Mouse (Mus musculus): ENCODE data around the gene Lonp1. TPM values are rescaled to one million over a fixed set of nuclear protein-coding genes. Genes with fewer than 3 reads are reported as not detected.
A peak's percentile ranks its signal among the peaks of the same experiment; 100 is the strongest.
"Not testable (repeated sequence)": the region's sequence is repeated elsewhere in the genome, so short reads cannot be mapped to it uniquely, and the experiment has no call there.

The Lonp1 gene
- polyA plus RNA-seq, 1 experiment from 2014 or later: 46.1 TPM

DNA sequence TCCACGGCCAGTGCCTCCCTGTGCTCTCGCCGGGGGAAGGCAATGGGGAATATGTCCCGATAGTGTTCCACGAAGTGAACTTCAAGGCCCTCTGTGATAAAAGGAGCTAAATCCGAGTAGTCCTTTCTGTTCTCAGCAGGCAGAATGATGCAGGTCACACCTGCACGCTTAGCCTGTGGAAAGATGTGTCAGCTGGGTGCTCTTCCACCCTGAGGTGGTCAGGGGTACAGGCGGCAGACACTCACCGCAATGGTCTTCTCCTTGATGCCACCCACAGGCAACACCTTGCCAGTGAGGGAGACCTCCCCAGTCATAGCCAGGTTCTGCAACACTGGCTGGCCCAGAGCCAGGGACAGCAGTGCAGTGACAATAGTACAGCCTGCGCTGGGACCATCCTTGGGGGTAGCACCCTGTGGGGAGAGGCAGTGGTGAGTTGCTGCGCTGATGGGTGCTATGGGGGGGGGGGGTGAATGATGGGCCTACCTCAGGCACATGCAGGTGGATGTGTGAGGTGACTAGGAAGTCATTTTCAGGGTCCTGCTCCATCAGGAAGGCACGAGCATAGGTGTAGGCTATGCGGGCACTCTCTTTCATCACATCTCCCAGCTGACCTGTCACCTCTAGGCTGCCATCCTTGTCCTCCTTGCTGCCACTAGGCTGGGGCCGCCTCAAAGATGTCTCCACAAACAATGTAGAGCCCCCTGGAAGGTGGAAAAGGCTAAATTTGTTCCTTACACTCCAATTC, 12.1 kb downstream of the Lonp1 start:
- no peak overlapping the region for H3K27ac ChIP-seq (replicated peaks; ENCODE audit: low read depth, low read length)
- peaks cover 56% of the 10 kb centered on the region for H3K36me3 ChIP-seq (ENCODE audit: control insufficient read depth, insufficient read depth, low read length)
- ATAC-seq (ENCODE audit: low FRiP score, low TSS enrichment) (no peak), DNase-seq (no peak)
- peak overlapping the region; percentile 68 for H3K4me3 ChIP-seq (replicated peaks; ENCODE audit: low read depth, low read length)
- peak overlapping the region; percentile 67 for H3K9ac ChIP-seq (replicated peaks; ENCODE audit: low read length)
- 34% methylated on average over 14 of the region's 14 CpGs for WGBS
- peaks cover 17% of the 10 kb centered on the region for H3K4me1 ChIP-seq (ENCODE audit: control insufficient read depth, insufficient read depth, low read length)
- peak overlapping the region; percentile 70 for H3K4me2 ChIP-seq (ENCODE audit: low read length)
- no peaks in the 10 kb centered on the region for H3K27me3 ChIP-seq (ENCODE audit: control insufficient read depth, insufficient read depth, low read length)
- H3K9me3 ChIP-seq (ENCODE audit: control insufficient read depth, low read length): no peaks in the 10 kb centered on the region

DNA sequence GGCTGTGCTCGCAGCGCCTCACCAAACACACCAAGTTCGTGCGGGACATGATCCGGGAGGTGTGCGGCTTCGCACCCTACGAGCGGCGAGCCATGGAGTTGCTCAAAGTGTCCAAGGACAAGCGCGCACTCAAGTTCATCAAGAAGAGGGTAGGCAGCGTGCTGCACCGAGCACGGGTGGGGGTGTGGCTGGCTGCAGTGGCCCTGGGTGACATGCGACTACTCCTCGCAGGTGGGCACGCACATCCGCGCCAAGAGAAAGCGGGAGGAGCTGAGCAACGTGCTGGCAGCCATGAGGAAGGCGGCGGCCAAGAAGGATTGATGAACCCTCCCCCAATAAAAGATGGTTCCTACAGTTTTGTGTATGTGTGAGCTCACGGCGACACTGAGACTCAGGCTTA, 12.8 kb downstream of the Lonp1 start:
- H3K36me3 ChIP-seq (ENCODE audit: control insufficient read depth, insufficient read depth, low read length): peaks cover 49% of the 10 kb centered on the region
- under 1% methylated on average over 26 of the region's 26 CpGs for WGBS
- DNase-seq; ATAC-seq (ENCODE audit: low FRiP score, low TSS enrichment); H3K9me3 ChIP-seq (ENCODE audit: control insufficient read depth, low read length); H3K27me3 ChIP-seq (ENCODE audit: control insufficient read depth, insufficient read depth, low read length): not testable (repeated sequence)
- H3K4me1 ChIP-seq (ENCODE audit: control insufficient read depth, insufficient read depth, low read length): peaks cover 19% of the 10 kb centered on the region
- peak overlapping the region; percentile 68 for H3K4me3 ChIP-seq (replicated peaks; ENCODE audit: low read depth, low read length)
- peak overlapping the region; percentile 91 for H3K27ac ChIP-seq (replicated peaks; ENCODE audit: low read depth, low read length)
- H3K4me2 ChIP-seq (ENCODE audit: low read length): peak overlapping the region; percentile 70
- H3K9ac ChIP-seq (replicated peaks; ENCODE audit: low read length): peak overlapping the region; percentile 67

DNA sequence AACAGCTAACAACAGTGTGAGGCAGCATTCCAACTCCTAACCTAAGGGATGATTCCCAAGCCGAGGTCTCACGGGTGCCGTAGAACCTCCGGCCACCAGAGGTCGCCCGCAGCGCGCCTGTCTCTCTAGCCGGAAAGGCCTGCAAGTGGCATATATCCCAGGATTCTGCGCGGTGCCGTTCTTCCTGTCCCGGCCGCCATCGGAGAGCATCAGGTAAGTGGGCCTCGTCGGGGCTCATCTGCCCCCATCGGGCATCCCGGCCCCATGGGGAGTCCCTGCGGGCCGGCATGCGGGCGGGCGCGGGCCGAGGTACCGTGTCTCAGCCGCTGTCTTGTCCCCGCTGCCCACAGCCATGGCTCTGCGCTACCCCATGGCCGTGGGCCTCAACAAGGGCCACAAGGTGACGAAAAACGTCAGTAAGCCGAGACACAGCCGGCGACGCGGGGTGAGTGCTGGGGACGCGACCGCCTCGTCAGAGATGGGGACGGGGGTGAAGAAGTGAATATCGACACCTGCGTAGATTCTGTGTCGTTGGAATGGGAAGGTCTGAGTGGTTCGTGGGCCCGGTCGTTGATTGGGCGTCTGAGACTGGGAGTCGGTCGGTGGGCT, 13.3 kb downstream of the Lonp1 start, which contains the start of gene Rpl36:
TSS of gene Rpl36 (plus strand) at position 181 of the 609 bp plus-strand sequence.
- Histone ChIP-seq H3K36me3 (ENCODE audit: control insufficient read depth, insufficient read depth, low read length) (peaks cover 44% of the 10 kb centered on the region), H3K4me1 (ENCODE audit: control insufficient read depth, insufficient read depth, low read length) (peaks cover 22% of the 10 kb centered on the region), H3K9me3 (ENCODE audit: control insufficient read depth, low read length) (no peaks in the 10 kb centered on the region), H3K4me2 (ENCODE audit: low read length) (peak within 1 kb of the TSS; percentile 70), H3K27ac (replicated peaks; ENCODE audit: low read depth, low read length) (peak within 1 kb of the TSS; percentile 91), H3K27me3 (ENCODE audit: control insufficient read depth, insufficient read depth, low read length) (no peaks in the 10 kb centered on the region), H3K4me3 (replicated peaks; ENCODE audit: low read depth, low read length) (peak within 1 kb of the TSS; percentile 68), H3K9ac (replicated peaks; ENCODE audit: low read length) (peak within 1 kb of the TSS; percentile 67)
- ATAC-seq (ENCODE audit: low FRiP score, low TSS enrichment) (peak; percentile 62), DNase-seq (peak; percentile 97)
- WGBS: under 1% methylated on average over 52 of the region's 52 CpGs

DNA sequence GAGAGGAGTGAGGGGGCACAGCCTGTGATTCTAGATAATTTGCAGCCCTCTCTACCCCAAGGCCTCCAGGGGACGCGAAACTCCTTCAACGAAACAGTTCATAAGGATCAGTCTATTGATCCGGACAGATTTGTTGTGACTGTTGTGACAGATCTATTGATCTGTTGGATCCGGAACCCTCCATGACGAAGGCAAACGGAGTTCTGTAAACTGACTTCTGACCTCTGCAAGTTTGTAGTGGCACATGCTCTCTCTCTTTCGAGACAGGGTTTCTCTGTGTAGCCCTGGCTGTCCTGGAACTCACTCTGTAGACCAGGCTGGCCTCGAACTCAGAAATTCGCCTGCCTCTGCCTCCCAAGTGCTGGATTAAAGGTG, 14.1 kb downstream of the Lonp1 start:
- ATAC-seq (ENCODE audit: low FRiP score, low TSS enrichment); H3K9me3 ChIP-seq (ENCODE audit: control insufficient read depth, low read length); H3K9ac ChIP-seq (replicated peaks; ENCODE audit: low read length); H3K4me3 ChIP-seq (replicated peaks; ENCODE audit: low read depth, low read length); H3K27me3 ChIP-seq (ENCODE audit: control insufficient read depth, insufficient read depth, low read length); DNase-seq; H3K27ac ChIP-seq (replicated peaks; ENCODE audit: low read depth, low read length); H3K4me2 ChIP-seq (ENCODE audit: low read length): not testable (repeated sequence)
- WGBS: 78% methylated on average over 10 of the region's 10 CpGs
- H3K36me3 ChIP-seq (ENCODE audit: control insufficient read depth, insufficient read depth, low read length): peaks cover 41% of the 10 kb centered on the region
- peaks cover 22% of the 10 kb centered on the region for H3K4me1 ChIP-seq (ENCODE audit: control insufficient read depth, insufficient read depth, low read length)

DNA sequence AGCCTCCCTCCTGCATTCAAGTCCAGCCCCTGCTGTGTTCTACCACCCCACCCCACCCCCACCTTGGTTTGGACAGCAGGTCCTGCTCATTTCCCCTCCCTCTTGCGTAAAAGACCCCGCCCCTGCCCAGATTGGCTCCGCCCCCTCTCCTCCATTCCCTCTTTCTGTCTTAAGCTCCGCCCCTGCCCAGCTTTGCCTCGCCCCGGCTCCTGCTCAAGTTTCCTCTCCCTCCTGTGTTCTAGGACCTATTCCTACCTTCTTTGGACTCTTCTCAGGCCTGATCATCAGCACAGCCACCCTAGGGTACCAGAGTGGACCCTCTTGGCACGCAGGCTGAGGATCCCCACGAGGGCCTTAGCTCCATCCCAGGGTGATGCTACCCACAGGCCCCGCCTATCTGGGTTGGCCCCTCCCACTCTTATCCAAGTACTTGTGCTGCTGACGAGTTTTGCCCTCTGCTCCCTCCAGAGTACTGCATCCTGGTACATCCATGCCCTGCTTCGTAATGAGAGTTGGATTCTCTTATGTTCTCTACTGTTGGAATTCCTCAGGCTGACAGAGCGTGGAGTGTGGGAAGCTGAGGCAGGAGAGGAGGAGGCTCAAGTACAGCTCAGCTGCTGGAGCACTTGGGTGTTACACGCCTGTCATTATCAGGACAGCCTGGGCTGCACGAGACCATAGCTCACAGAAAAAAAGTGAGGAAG, 14.7 kb downstream of the Lonp1 start:
- Histone ChIP-seq H3K4me3 (replicated peaks; ENCODE audit: low read depth, low read length) (no peak overlapping the region), H3K27ac (replicated peaks; ENCODE audit: low read depth, low read length) (no peak overlapping the region), H3K4me2 (ENCODE audit: low read length) (no peak overlapping the region), H3K9me3 (ENCODE audit: control insufficient read depth, low read length) (no peaks in the 10 kb centered on the region), H3K27me3 (ENCODE audit: control insufficient read depth, insufficient read depth, low read length) (no peaks in the 10 kb centered on the region), H3K36me3 (ENCODE audit: control insufficient read depth, insufficient read depth, low read length) (peaks cover 41% of the 10 kb centered on the region), H3K9ac (replicated peaks; ENCODE audit: low read length) (no peak overlapping the region), H3K4me1 (ENCODE audit: control insufficient read depth, insufficient read depth, low read length) (peaks cover 22% of the 10 kb centered on the region)
- WGBS: 13% methylated on average over 14 of the region's 14 CpGs
- ATAC-seq (ENCODE audit: low FRiP score, low TSS enrichment): no peak
- no peak for DNase-seq

GRCm38 (mm10) chr17:56611323-56611722, 15.4 kb downstream of the Lonp1 start:
- ATAC-seq (ENCODE audit: low FRiP score, low TSS enrichment): no peak
- Histone ChIP-seq H3K9me3 (ENCODE audit: control insufficient read depth, low read length) (no peaks in the 10 kb centered on the region), H3K4me2 (ENCODE audit: low read length) (no peak overlapping the region), H3K4me1 (ENCODE audit: control insufficient read depth, insufficient read depth, low read length) (peaks cover 22% of the 10 kb centered on the region), H3K36me3 (ENCODE audit: control insufficient read depth, insufficient read depth, low read length) (peaks cover 41% of the 10 kb centered on the region), H3K27ac (replicated peaks; ENCODE audit: low read depth, low read length) (no peak overlapping the region), H3K27me3 (ENCODE audit: control insufficient read depth, insufficient read depth, low read length) (no peaks in the 10 kb centered on the region), H3K9ac (replicated peaks; ENCODE audit: low read length) (no peak overlapping the region), H3K4me3 (replicated peaks; ENCODE audit: low read depth, low read length) (no peak overlapping the region)
- WGBS: 69% methylated on average over 2 of the region's 2 CpGs
- DNase-seq: no peak

DNA sequence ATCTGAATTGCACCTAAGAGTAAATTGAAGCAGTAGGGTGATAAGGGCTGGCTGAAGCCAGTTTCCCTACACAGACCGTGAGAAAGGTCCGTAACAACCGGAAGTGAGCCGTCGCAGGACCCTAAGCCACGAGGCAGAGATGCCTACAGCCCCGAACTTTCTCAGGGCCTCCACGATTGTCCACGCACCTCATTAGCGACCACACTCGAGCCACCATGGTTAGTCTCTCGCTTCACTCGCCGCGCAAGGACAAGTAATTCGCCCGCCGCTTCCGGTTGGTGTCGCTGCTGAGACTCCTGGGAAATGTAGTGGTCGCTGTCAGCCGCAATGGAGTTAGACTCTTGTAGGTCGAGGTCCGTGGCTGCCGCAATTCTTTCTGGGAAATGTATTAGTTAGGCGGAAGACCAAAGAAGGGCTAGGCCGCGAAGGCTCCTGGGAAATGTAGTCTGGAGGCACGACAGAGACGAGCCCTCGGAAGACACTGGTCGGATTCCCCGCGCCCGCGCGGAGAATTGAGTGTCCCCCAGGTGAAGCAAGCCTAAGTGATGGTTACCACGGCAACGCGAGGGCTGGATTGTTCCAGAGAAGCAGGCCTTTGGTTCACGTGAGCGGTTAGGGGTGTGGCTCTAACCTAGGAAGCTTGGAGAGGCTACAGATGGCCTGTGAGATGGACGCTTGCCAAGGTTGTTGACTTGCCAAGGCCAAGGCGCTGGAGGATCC, 17.1 kb downstream of the Lonp1 start, which contains the start of gene 2410015M20Rik:
TSS of gene 2410015M20Rik (minus strand) at position 320 of the 720 bp plus-strand sequence.
- ATAC-seq (ENCODE audit: low FRiP score, low TSS enrichment) (peak; percentile 88), DNase-seq (peak; percentile 98)
- Histone ChIP-seq H3K4me2 (ENCODE audit: low read length) (peak within 1 kb of the TSS; percentile 84), H3K9ac (replicated peaks; ENCODE audit: low read length) (peak within 1 kb of the TSS; percentile 60), H3K27ac (replicated peaks; ENCODE audit: low read depth, low read length) (peak within 1 kb of the TSS; percentile 82), H3K36me3 (ENCODE audit: control insufficient read depth, insufficient read depth, low read length) (peaks cover 41% of the 10 kb centered on the region), H3K27me3 (ENCODE audit: control insufficient read depth, insufficient read depth, low read length) (no peaks in the 10 kb centered on the region), H3K4me1 (ENCODE audit: control insufficient read depth, insufficient read depth, low read length) (peaks cover 16% of the 10 kb centered on the region), H3K4me3 (replicated peaks; ENCODE audit: low read depth, low read length) (peak within 1 kb of the TSS; percentile 58), H3K9me3 (ENCODE audit: control insufficient read depth, low read length) (no peaks in the 10 kb centered on the region)
- whole genome bisulfite sequencing: under 1% methylated on average over 44 of the region's 44 CpGs

GRCm38 (mm10) chr17:56608699-56609098, 18.0 kb downstream of the Lonp1 start:
- peak overlapping the region; percentile 84 for H3K4me2 ChIP-seq (ENCODE audit: low read length)
- H3K27me3 ChIP-seq (ENCODE audit: control insufficient read depth, insufficient read depth, low read length): no peaks in the 10 kb centered on the region
- H3K4me3 ChIP-seq (replicated peaks; ENCODE audit: low read depth, low read length): peak overlapping the region; percentile 58
- peaks cover 44% of the 10 kb centered on the region for H3K36me3 ChIP-seq (ENCODE audit: control insufficient read depth, insufficient read depth, low read length)
- DNase-seq: no peak
- peak overlapping the region; percentile 60; the same call in 1 of the 2 replicates for H3K9ac ChIP-seq (replicated peaks; ENCODE audit: low read length)
- H3K4me1 ChIP-seq (ENCODE audit: control insufficient read depth, insufficient read depth, low read length): peaks cover 10% of the 10 kb centered on the region
- no peak overlapping the region for H3K27ac ChIP-seq (replicated peaks; ENCODE audit: low read depth, low read length)
- no peak for ATAC-seq (ENCODE audit: low FRiP score, low TSS enrichment)
- 55% methylated on average over 5 of the region's 5 CpGs for WGBS
- no peaks in the 10 kb centered on the region for H3K9me3 ChIP-seq (ENCODE audit: control insufficient read depth, low read length)
